In genomic region chr11:4216248-4217000, GRCm38 (mm10) we compare ENCODE assay signal across 9 mouse cellular contexts. TPM values are rescaled to one million over a fixed set of nuclear protein-coding genes. Genes with fewer than 3 reads are reported as not detected.
DNase-seq lines count a peak whose midpoint lies in the region; ATAC-seq and TF ChIP-seq lines count a peak whose summit lies in the region.
"Had no signal": no experiment of that assay in that cellular context is flagged by ENCODE, and none has a peak within 500 bp of the region (broad histone marks: within the 10 kb centered on the region; RNA-seq: fewer than 3 reads in every experiment).

No protein-coding gene starts in this region.

- H3K9me3 ChIP-seq in limb, embryonic 14.5 days (ENCODE audit: control insufficient read depth, low read length) = no peaks in the 10 kb centered on the region

- H3K36me3 ChIP-seq in limb, embryonic 14.5 days (ENCODE audit: control insufficient read depth, insufficient read depth, low read length) = peaks cover 33% of the 10 kb centered on the region

- H3K4me2 ChIP-seq in limb, embryonic 14.5 days (replicated peaks; ENCODE audit: low read depth, low read length, severe bottlenecking) = no peak overlapping the region

- no peaks in the 10 kb centered on the region for H3K27me3 ChIP-seq in limb, embryonic 14.5 days (ENCODE audit: control insufficient read depth, insufficient read depth, low read length)

- TF ChIP-seq POLR2A in limb, embryonic 14.5 days (IDR thresholded peaks at IDR 0.05; ENCODE audit: borderline replicate concordance, extremely low read depth, insufficient read depth, insufficient read length) = no peak

- no peak for ATAC-seq in limb, embryonic 14.5 days (ENCODE audit: low FRiP score, low read depth)

- DNase-seq in adrenal gland, postnatal 10 days = peak; percentile 54
- DNase-seq in adrenal gland, postnatal 25 days = no peak
- peak; percentile 61 for DNase-seq in urinary bladder, postnatal 14 days (ENCODE audit: low spot score)
- no peak for DNase-seq in urinary bladder, postnatal 25 days (ENCODE audit: low spot score)
- peak; percentile 45 for DNase-seq in limb, embryonic 14.5 days (ENCODE audit: low spot score)
- DNase-seq in spleen, postnatal 10 days (ENCODE audit: low spot score in 2 of 2) = no peak
- no peak for DNase-seq in urinary bladder, postnatal 4 days (ENCODE audit: low spot score in 2 of 2)
- DNase-seq in frontal cortex, postnatal 36 days (ENCODE audit: low spot score in 2 of 2) = no peak
- DNase-seq: thymus, postnatal 14 days had no signal

- no peak overlapping the region for H3K4me3 ChIP-seq in limb, embryonic 14.5 days (replicated peaks; ENCODE audit: low read length)

- 79% methylated on average over 9 of the region's 9 CpGs for whole genome bisulfite sequencing in limb, embryonic 14.5 days

- H3K9ac ChIP-seq in limb, embryonic 14.5 days (ENCODE audit: low read depth, low read length, severe bottlenecking) = no peak overlapping the region

- peaks cover 14% of the 10 kb centered on the region for H3K4me1 ChIP-seq in limb, embryonic 14.5 days (ENCODE audit: control insufficient read depth, insufficient read depth, low read length)

- H3K27ac ChIP-seq in limb, embryonic 14.5 days (replicated peaks; ENCODE audit: low read depth, low read length) = 0 out of 2 replicates have a peak overlapping the region, but pooled peaks have one; percentile 33

RNA-seq across cellular contexts. Expression of gene Castor1, which starts 1.6 kb away (rescaled TPM):
- 1 to 10 TPM; 5.6 to 8.3 TPM for total RNA-seq in adrenal gland, postnatal 10 days (2021)
- total RNA-seq in adrenal gland, postnatal 25 days (2021) = 3.0 and 4.1 TPM in 2 replicates
- polyA plus RNA-seq in limb, embryonic 14.5 days (2012; rRNA removed) = 10.6 and 12.4 TPM in 2 replicates
- 10.3 and 13.9 TPM in 2 replicates for polyA plus RNA-seq in limb, embryonic 14.5 days (2014; fragmentation: Nextera tagmentation; extraction: Ambion mirVana)

RNA-seq across cellular contexts. Expression of gene Osm, which starts 19.8 kb away (rescaled TPM):
- total RNA-seq in adrenal gland, postnatal 10 days (2021) = under 1 TPM in 1 of 2 experiments, not detected in 1; 0.18 TPM
- total RNA-seq in adrenal gland, postnatal 25 days (2021) = not detected in 2 replicates
- 0.26 and 0.33 TPM in 2 replicates for polyA plus RNA-seq in limb, embryonic 14.5 days (2012; rRNA removed)
- 0.17 and 0.18 TPM in 2 replicates for polyA plus RNA-seq in limb, embryonic 14.5 days (2014; fragmentation: Nextera tagmentation; extraction: Ambion mirVana)

RNA-seq across cellular contexts. Expression of gene Tbc1d10a, which starts 29.8 kb away (rescaled TPM):
- 10 to 100 TPM; 15.1 to 16.4 TPM for total RNA-seq in adrenal gland, postnatal 10 days (2021)
- total RNA-seq in adrenal gland, postnatal 25 days (2021) = 15.6 and 15.8 TPM in 2 replicates
- 66.3 and 79.5 TPM in 2 replicates for polyA plus RNA-seq in limb, embryonic 14.5 days (2012; rRNA removed)
- 37.6 and 38.8 TPM in 2 replicates for polyA plus RNA-seq in limb, embryonic 14.5 days (2014; fragmentation: Nextera tagmentation; extraction: Ambion mirVana)

RNA-seq across cellular contexts. Expression of gene Lif, which starts 40.9 kb away (rescaled TPM):
- total RNA-seq in adrenal gland, postnatal 10 days (2021) = under 1 TPM; 0.30 to 0.69 TPM
- 0.09 TPM in 1 of 2 replicates, not detected in the other for total RNA-seq in adrenal gland, postnatal 25 days (2021)
- 0.89 and 1.4 TPM in 2 replicates for polyA plus RNA-seq in limb, embryonic 14.5 days (2012; rRNA removed)
- polyA plus RNA-seq in limb, embryonic 14.5 days (2014; fragmentation: Nextera tagmentation; extraction: Ambion mirVana) = 0.26 and 0.50 TPM in 2 replicates

RNA-seq across cellular contexts. Expression of gene Sf3a1, which starts 56.3 kb away (rescaled TPM):
- 10 to 100 TPM; 41.0 to 44.7 TPM for total RNA-seq in adrenal gland, postnatal 10 days (2021)
- 42.1 and 45.6 TPM in 2 replicates for total RNA-seq in adrenal gland, postnatal 25 days (2021)
- polyA plus RNA-seq in limb, embryonic 14.5 days (2012; rRNA removed) = 67.5 and 73.4 TPM in 2 replicates
- 54.7 and 62.2 TPM in 2 replicates for polyA plus RNA-seq in limb, embryonic 14.5 days (2014; fragmentation: Nextera tagmentation; extraction: Ambion mirVana)

Comparison
In these comparisons a context has a peak if more than half of its experiments do, and no peak if none do; other contexts are left out.
1. DNase-seq: peak in adrenal gland, postnatal 10 days (single experiment), urinary bladder, postnatal 14 days (single experiment) and limb, embryonic 14.5 days (single experiment); none in adrenal gland, postnatal 25 days (single experiment), urinary bladder, postnatal 25 days (single experiment), spleen, postnatal 10 days (0 of 2), urinary bladder, postnatal 4 days (0 of 2) and frontal cortex, postnatal 36 days (0 of 2).